Mouse (Mus musculus): ENCODE measurements around the gene Stpg3. TPM values are rescaled to one million over a fixed set of nuclear protein-coding genes. Genes with fewer than 3 reads are reported as not detected.

Gene Stpg3
- total and polyA plus RNA-seq, 3 experiments = 0.07 TPM; not detected in 2

DNA sequence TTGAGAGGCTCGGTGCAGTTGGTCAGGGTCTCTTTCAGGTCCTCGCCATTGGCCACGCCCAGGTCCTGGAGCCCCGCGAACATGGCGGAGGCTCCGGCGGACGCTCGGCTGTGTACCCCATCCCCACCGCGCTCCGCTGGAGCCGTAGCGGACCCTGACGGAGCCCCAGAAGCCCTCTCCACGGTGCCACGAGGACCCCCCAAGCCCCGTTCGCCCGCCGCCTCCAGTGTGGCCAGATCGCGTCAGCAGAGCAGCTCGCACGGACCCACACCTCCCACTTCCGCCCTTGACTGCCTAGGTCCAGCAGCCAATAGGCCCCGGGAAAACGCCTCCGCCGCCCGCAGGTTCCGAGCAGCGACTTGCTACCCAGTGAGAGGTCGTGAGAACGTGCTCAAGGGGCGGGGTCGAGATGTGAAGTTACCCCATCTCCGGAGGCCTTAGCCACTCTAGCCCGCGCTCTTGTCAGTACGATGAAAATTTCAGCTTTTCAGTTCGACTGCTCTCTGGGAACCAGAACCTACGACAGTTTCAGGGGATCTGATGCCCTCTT is 3.2 kb downstream of the Stpg3 start, which contains the start of gene Nelfb:
TSS of gene Nelfb (minus strand) at position 369 of the 550 bp plus-strand sequence.
- Histone ChIP-seq H3K4me3 (ENCODE audit: control insufficient read depth in 1 of 2, insufficient read depth in 1 of 2, low read depth in 2 of 2, low read length in 2 of 2) (peak within 1 kb of the TSS; percentile 69 to 97), H3K36me3 (ENCODE audit: control insufficient read depth in 1 of 2, insufficient read depth in 2 of 2, low read length in 2 of 2) (peaks cover 2 to 11% of the 10 kb centered on the region in 2 experiments; a peak in 3 of 4 replicates), H3K9me3 (replicated peaks; ENCODE audit: insufficient read depth, low read length) (no peaks in the 10 kb centered on the region), H3K9ac (ENCODE audit: control insufficient read depth, low read depth, low read length, poor library complexity, severe bottlenecking) (peak within 1 kb of the TSS; percentile 93), H3K27ac (ENCODE audit: control insufficient read depth, low read depth, low read length) (peak within 1 kb of the TSS; percentile 76), H3K79me2 (ENCODE audit: control insufficient read depth, insufficient read depth, low read length, poor library complexity) (peaks cover 21% of the 10 kb centered on the region), H3K27me3 (ENCODE audit: control insufficient read depth in 1 of 2, insufficient read depth in 2 of 2, low read length in 2 of 2) (no peaks in the 10 kb centered on the region), H3K4me1 (ENCODE audit: control insufficient read depth in 1 of 2, insufficient read depth in 2 of 2, low read length in 2 of 2) (peaks cover 6 to 17% of the 10 kb centered on the region in 2 experiments)
- peak; percentile 98 for DNase-seq (ENCODE audit: low read depth, low spot score)
- TF ChIP-seq RCOR1 (IDR thresholded peaks at IDR 0.05; ENCODE audit: low read depth, low read length) (no peak), E2F4 (IDR thresholded peaks at IDR 0.05; ENCODE audit: borderline replicate concordance, low read depth, low read length) (peak; percentile 65; the same call in 1 of the 2 replicates), TBP (IDR thresholded peaks at IDR 0.05; ENCODE audit: low read depth, low read length) (peak; percentile 72), JUND (IDR thresholded peaks at IDR 0.05; ENCODE audit: low read depth, low read length) (no peak), POLR2A (IDR thresholded peaks at IDR 0.05; ENCODE audit: control insufficient read depth in 1 of 2, insufficient read depth in 1 of 2, low read depth in 1 of 2, low read length in 2 of 2, poor library complexity in 1 of 2) (peak; percentile 83 to 96), TAL1 (IDR thresholded peaks at IDR 0.05; ENCODE audit: low read length) (no peak), NRF1 (IDR thresholded peaks at IDR 0.05; ENCODE audit: insufficient read depth, low read depth, low read length, poor library complexity, severe bottlenecking) (peak; percentile 38; the same call in 1 of the 2 replicates), ZNF384 (IDR thresholded peaks at IDR 0.05; ENCODE audit: low read depth, low read length) (no peak), USF1 (IDR thresholded peaks at IDR 0.05; ENCODE audit: low read depth, low read length) (no peak), TCF12 (IDR thresholded peaks at IDR 0.05; ENCODE audit: low read depth, low read length) (peak; percentile 72), MYB (IDR thresholded peaks at IDR 0.05; ENCODE audit: low read depth, low read length) (no peak), HCFC1 (IDR thresholded peaks at IDR 0.05; ENCODE audit: low read depth, low read length) (peak; percentile 94), MAX (IDR thresholded peaks at IDR 0.05; ENCODE audit: low read length) (peak; percentile 76; the same call in 1 of the 2 replicates), SMC3 (IDR thresholded peaks at IDR 0.05; ENCODE audit: low read depth, low read length) (peak; percentile 13; the same call in 1 of the 2 replicates), POLR2AphosphoS5 (IDR thresholded peaks at IDR 0.05; ENCODE audit: borderline replicate concordance, low read depth, low read length) (no peak), ZC3H11A (IDR thresholded peaks at IDR 0.05; ENCODE audit: low read depth, low read length) (no peak), SIN3A (IDR thresholded peaks at IDR 0.05; ENCODE audit: low read length) (peak; percentile 86), GABPA (IDR thresholded peaks at IDR 0.05; ENCODE audit: low read depth, low read length) (peak; percentile 58; the same call in 1 of the 2 replicates), EP300 (IDR thresholded peaks at IDR 0.05; ENCODE audit: low read depth in 1 of 2, low read length in 2 of 2) (no peak), USF2 (IDR thresholded peaks at IDR 0.05; ENCODE audit: borderline replicate concordance in 1 of 2, insufficient read depth in 1 of 2, low read depth in 1 of 2, low read length in 2 of 2) (no peak), BHLHE40 (IDR thresholded peaks at IDR 0.05; ENCODE audit: borderline replicate concordance, low read depth, low read length) (peak; percentile 67), MAFK (IDR thresholded peaks at IDR 0.05; ENCODE audit: borderline replicate concordance, low read depth, low read length) (no peak), KAT2A (conservative IDR thresholded peaks at IDR 0.05; ENCODE audit: low read depth, low read length) (peak; percentile 68; the same call in 1 of the 2 replicates), CHD1 (IDR thresholded peaks at IDR 0.05; ENCODE audit: low read depth, low read length) (no peak), RAD21 (IDR thresholded peaks at IDR 0.05; ENCODE audit: low read depth, low read length) (no peak), MEF2A (IDR thresholded peaks at IDR 0.05; ENCODE audit: extremely low read depth, insufficient replicate concordance, low read depth, low read length, poor library complexity, severe bottlenecking) (no peak), MXI1 (IDR thresholded peaks at IDR 0.05; ENCODE audit: low read depth, low read length) (peak; percentile 90; the same call in 1 of the 2 replicates), ETS1 (IDR thresholded peaks at IDR 0.05; ENCODE audit: low read depth, low read length) (no peak), ZKSCAN1 (IDR thresholded peaks at IDR 0.05; ENCODE audit: low read depth, low read length) (no peak), UBTF (IDR thresholded peaks at IDR 0.05; ENCODE audit: borderline replicate concordance, insufficient read depth, low read depth, low read length) (no peak), ELF1 (IDR thresholded peaks at IDR 0.05; ENCODE audit: low read depth, low read length) (peak; percentile 91), GATA1 (IDR thresholded peaks at IDR 0.05; ENCODE audit: low read depth, low read length) (no peak), ZMIZ1 (IDR thresholded peaks at IDR 0.05; ENCODE audit: low read depth, low read length) (peak; percentile 85), CHD2 (IDR thresholded peaks at IDR 0.05; ENCODE audit: low read length) (no peak), CTCF (IDR thresholded peaks at IDR 0.05 in 2 of 3, conservative IDR thresholded peaks at IDR 0.05 in 1 of 3; ENCODE audit: control insufficient read depth in 1 of 3, insufficient read depth in 1 of 3, low read depth in 2 of 3, low read length in 3 of 3, poor library complexity in 1 of 3, severe bottlenecking in 1 of 3) (0 out of 6 replicates have a peak, but pooled peaks of 1 of the 3 experiments have one; percentile 1), MAZ (IDR thresholded peaks at IDR 0.05; ENCODE audit: low read depth, low read length) (peak; percentile 82)
